Mouse (Mus musculus) bone marrow, adult 2 months (tissue): ENCODE measurements around the gene Gm28036. TPM values are rescaled to one million over a fixed set of nuclear protein-coding genes. Genes with fewer than 3 reads are reported as not detected.
A peak's percentile ranks its signal among the peaks of the same experiment; 100 is the strongest.

Experiments
- H3K27ac ChIP-seq: fragments of 200-500 bp; 2 replicates; pipeline ENCODE4 v1.5.1; 2012; ENCODE audit warnings: low read depth, mild to moderate bottlenecking, control low read depth, inconsistent platforms, low read length; ENCODE audit not compliant: control insufficient read depth, poor library complexity, insufficient read depth
- H3K4me1 ChIP-seq: fragments of 200-500 bp; 2 replicates; pipeline ENCODE4 v1.6.1; 2011; ENCODE audit warnings: low read length; ENCODE audit not compliant: control insufficient read depth, insufficient read depth
- H3K4me3 ChIP-seq: fragments of 200-500 bp; replicated peaks from 2 replicates; pipeline ENCODE3; 2011; ENCODE audit warnings: mild to moderate bottlenecking, low read depth, low read length, control low read depth; ENCODE audit not compliant: control insufficient read depth
- CTCF ChIP-seq: fragments of 200-500 bp; IDR thresholded peaks from 2 replicates; pipeline ENCODE4 v1.5.1; 2011; ENCODE audit warnings: low read length, control low read depth; ENCODE audit not compliant: control insufficient read depth, insufficient read depth
- POLR2A ChIP-seq: fragments of 200-500 bp; IDR thresholded peaks from 2 replicates; pipeline ENCODE4 v1.6.1; 2011; ENCODE audit warnings: low read depth, mild to moderate bottlenecking, control low read depth, low read length, borderline replicate concordance; ENCODE audit not compliant: control insufficient read depth
- WGBS: fragments of 180-500 bp; shearing (Covaris S2); methylation state at CpG from one replicate; pipeline ENCODE4 v1.1.7; 2018; 5-methylcytosine and 5-hydroxymethylcytosine counted together
- polyA plus RNA-seq: library from polyadenylated mRNA; stranded (reverse); fragments of >200 nt; gene quantifications from 2 replicates; pipeline ENCODE4 v1.2.4, GENCODE M21; 2011; ENCODE audit warnings: low replicate concordance; ENCODE audit not compliant: missing spikeins, insufficient read depth, insufficient read length

Gm28036 gene
- polyA plus RNA-seq, 1 experiment, result 24.5 TPM

DNA sequence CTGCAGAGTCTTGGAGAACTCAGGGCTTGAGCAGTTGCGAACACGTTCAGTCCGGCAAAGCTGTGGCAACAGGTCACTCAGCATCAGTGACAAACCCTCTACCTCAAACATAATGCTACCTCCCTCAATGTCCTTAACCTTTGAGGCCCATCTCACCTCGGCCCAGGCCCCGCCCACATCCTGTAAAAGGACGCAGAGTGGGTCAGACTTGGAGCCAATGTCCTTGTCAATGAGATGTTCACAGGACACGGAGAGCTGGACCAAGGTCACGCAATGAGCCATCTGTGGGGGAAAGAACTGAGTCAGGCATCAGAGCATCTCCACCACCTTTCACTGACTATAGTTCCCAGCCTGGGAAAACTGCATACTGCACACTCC lies 47.7 kb downstream of the Gm28036 start:
- no peaks in the 10 kb centered on the region for H3K4me1 ChIP-seq
- 85% methylated on average over 8 of the region's 8 CpGs for WGBS
- H3K4me3 ChIP-seq, result no peak overlapping the region

DNA sequence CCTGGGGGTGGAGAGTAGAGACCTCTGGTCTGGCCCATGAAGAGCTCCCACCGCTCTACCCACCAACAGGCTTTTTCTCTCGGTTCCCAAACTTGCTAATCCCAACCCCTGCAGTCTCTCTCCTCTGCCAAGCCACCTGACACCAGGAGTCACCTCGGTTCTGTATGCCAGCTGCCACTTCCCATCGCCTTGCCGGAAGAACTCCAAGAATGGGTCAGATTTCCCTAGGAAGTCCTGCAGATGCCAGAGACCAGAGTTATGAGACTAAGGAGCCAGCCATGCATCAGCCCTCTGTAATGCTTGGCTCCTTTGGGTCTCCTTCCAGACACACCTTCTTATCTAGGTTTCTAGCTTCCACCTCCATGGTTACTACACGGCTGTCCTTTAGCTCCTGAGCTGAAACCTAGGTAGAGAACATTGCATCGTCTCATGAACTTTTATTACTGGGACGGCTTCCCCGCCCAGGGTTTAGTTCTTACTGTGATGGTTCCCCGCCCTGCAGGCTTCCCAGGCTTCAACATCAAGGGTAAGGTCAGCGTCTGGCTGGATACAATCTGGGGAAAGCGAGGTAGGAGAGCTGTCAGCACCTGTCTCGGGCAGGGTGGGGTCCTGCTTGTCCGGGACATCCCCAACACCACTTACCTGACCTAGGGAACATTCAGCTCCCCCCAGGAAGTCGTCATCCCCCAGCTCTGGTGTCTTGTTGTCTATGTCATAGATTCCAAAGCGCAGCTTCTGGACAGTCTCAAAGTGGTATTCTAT lies 48.3 kb downstream of the Gm28036 start:
- Histone ChIP-seq H3K4me1 (no peaks in the 10 kb centered on the region), H3K27ac (no peak overlapping the region), H3K4me3 (no peak overlapping the region)
- TF ChIP-seq CTCF (no peak), POLR2A (no peak)
- 91% methylated on average over 16 of the region's 16 CpGs for WGBS

More for the DNA sequence above, 47.7 kb downstream of the Gm28036 start:
- H3K27ac ChIP-seq, result no peak overlapping the region
- no peak for TF ChIP-seq POLR2A
- no peak for TF ChIP-seq CTCF

DNA sequence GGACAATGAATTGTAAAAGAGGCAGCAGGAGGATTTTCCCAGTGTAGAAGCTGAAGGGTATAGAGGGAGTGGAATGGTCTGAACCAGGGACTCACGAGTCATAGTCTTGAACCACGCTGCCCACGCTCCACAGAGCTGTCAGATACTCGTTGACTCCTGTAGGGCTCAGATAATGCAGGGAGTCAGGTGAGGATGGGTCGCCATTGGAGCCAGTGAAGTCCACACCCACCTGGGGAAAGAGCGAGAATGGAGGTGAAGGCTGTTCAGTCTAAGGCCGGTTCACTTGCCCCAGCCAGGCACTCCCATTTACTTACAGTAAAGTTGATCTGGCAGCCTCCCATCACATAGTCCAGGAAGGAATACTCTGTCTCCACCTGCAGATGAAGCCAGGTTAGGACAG lies 49.4 kb downstream of the Gm28036 start:
- H3K27ac ChIP-seq, result no peak overlapping the region
- no peak overlapping the region for H3K4me3 ChIP-seq
- TF ChIP-seq POLR2A, result no peak
- no peaks in the 10 kb centered on the region for H3K4me1 ChIP-seq
- WGBS, result 89% methylated on average over 7 of the region's 7 CpGs

GRCm38 (mm10) chr2:156073725-156074124 lies 53.2 kb downstream of the Gm28036 start:
- 93% methylated on average over 15 of the region's 15 CpGs for WGBS
- TF ChIP-seq CTCF, result no peak
- TF ChIP-seq POLR2A, result no peak
- Histone ChIP-seq H3K4me3 (no peak overlapping the region), H3K4me1 (no peaks in the 10 kb centered on the region), H3K27ac (no peak overlapping the region)

DNA sequence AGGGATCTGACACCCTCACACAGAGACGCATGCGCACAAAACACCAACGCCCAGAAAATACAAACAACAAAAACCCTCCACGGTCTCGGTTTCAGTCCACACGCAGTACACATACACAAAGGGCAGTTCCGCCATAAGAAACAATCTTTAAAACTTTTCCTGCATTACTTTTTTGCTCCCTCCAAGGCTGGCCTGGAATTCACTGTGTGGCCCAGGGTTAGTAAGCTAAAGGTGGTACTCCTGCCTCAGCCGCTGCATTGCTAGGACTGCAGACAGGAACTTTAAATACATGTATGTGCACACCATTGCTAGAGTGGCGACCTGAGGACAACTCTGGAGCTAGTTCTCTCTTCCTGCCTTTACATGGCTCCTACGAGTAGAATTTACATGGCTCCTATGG lies 55.7 kb downstream of the Gm28036 start:
- Histone ChIP-seq H3K4me3 (no peak overlapping the region), H3K4me1 (no peaks in the 10 kb centered on the region), H3K27ac (no peak overlapping the region)
- TF ChIP-seq POLR2A (no peak), CTCF (no peak)
- WGBS, result 93% methylated on average over 10 of the region's 10 CpGs

DNA sequence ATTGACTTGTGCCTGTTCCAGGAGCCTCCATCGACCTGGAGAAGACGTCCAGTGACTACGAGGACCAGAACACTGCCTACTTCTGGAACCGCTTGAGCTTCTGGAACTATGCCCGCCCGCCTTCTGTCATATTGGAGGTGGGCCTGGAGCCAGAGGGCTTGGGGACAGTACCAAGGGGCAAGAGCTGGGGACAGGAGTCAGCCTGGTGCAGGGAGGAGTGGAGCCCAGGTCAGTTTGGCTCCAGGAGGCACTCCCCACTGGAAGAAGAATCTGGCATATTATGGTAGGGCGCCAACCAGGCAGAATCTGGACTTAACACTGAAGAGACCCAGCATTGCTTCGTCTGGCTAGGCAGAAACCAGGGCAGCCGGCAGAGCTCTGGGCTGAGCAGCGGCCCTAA lies 59.0 kb downstream of the Gm28036 start:
- H3K4me3 ChIP-seq, result no peak overlapping the region
- no peak for TF ChIP-seq CTCF
- TF ChIP-seq POLR2A, result no peak
- no peaks in the 10 kb centered on the region for H3K4me1 ChIP-seq
- no peak overlapping the region for H3K27ac ChIP-seq
- 87% methylated on average over 10 of the region's 10 CpGs for WGBS

- peak overlapping the region; percentile 70 for H3K4me3 ChIP-seq
- no peak overlapping the region; the same call in 1 of the 2 replicates for H3K27ac ChIP-seq
- 52% methylated on average over 10 of the region's 10 CpGs for WGBS
- H3K4me1 ChIP-seq, result no peaks in the 10 kb centered on the region
- TF ChIP-seq POLR2A (no peak), CTCF (no peak)
These were observed 60.8 kb downstream of the Gm28036 start for GRCm38 (mm10) chr2:156066126-156066525.

DNA sequence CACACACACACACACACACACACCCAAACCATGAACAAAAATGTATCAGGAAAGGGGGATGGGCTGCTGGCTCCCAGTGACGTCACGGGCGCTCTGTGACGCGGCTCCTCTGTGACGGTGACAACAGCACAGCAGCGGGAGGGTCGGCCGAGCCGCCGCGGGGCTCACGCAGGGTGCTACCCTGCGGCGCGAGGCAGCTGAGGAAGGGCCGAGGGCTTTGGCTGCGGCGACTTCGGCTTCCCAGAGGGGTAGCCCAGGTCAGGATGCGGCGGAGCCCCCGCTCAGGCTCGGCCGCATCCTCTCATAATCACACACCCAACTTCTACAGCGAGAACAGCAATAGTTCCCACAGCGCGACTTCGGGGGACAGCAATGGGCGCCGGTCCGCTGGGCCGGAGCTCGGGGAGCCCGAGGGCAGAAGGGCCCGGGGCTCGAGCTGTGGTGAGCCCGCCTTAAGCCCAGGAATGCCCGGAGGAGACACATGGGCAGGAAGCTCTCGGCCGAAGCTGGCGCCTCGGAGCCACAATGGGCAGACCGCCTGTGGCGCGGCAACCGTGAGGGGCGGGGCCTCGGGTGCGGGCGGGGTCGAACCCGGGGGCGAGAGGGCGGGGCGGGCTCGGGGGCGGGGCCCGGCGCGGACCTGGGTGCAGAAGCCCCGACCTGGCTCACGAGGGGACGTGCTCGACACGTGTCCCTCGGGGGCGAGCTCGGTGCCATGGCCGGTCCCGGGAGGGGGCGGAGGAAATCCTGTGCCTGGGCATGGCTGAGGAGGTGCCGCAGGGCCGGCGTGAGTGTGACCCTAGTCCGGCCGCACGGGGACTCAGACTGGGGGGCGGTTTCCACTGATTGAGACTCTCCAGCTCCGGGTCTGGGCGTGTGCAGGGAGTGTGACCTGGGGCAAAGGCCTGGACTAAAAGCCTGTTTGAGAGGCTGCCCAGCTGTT lies 61.5 kb downstream of the Gm28036 start, which contains the start of gene Spag4:
Gene Spag4, plus strand, starts transcription at position 77 of the 943 bp plus-strand sequence.
- TF ChIP-seq CTCF, result no peak
- TF ChIP-seq POLR2A, result no peak
- peak within 1 kb of the TSS; percentile 70 for H3K4me3 ChIP-seq
- peak within 1 kb of the TSS; percentile 45; the same call in 1 of the 2 replicates for H3K27ac ChIP-seq
- under 1% methylated on average over 72 of the region's 81 CpGs for WGBS
- H3K4me1 ChIP-seq, result no peaks in the 10 kb centered on the region
